ENCODE assay signal across 20 mouse cellular contexts in the genomic region with DNA sequence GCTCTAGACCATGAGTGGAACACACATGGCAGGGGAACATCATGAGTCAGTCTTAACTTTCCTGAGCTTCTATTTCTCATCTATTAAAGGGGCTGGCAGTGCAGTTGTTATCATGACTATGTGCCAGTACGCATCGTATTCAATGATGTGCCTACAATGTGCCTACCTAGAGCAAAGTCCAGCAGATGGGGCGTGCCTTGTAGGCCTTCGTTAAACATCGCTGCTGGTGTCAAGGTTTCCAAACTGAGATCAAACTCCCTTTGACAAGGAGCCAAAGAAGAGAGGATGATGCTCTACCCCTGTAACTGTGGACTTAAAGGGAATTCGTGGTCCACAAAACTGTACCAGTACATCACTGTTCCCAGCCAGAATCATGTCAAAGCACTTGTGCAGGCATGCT.
"Had no signal": no experiment of that assay in that cellular context is flagged by ENCODE, and none has a peak within 500 bp of the region (broad histone marks: within the 10 kb centered on the region; RNA-seq: fewer than 3 reads in every experiment).

No protein-coding gene starts in this region.

- DNase-seq: layer of hippocampus, postnatal 36 days; liver, embryonic 13.5 days; lung, embryonic 14.5 days; right cerebral cortex, adult 18-20 months; right cerebral cortex, postnatal 14 days; right cerebral cortex, postnatal 4 days; thymus, adult 2 months; thymus, postnatal 14 days; thymus, postnatal 4 days had no signal

- ATAC-seq: hindbrain, postnatal 0 days; inflammation-experienced regulatory T-cells, adult 6 months; intestine, postnatal 0 days; lung, postnatal 0 days; midbrain, embryonic 15.5 days had no signal

- H3K36me3 ChIP-seq: liver, embryonic 13.5 days; midbrain, embryonic 12.5 days; midbrain, embryonic 15.5 days; neural tube, embryonic 12.5 days; neural tube, embryonic 15.5 days had no signal

- H3K9me3 ChIP-seq: liver, embryonic 13.5 days; midbrain, embryonic 12.5 days; midbrain, embryonic 15.5 days; neural tube, embryonic 12.5 days; neural tube, embryonic 15.5 days had no signal

- H3K4me3 ChIP-seq: left cerebral cortex, adult 2 months; liver, embryonic 13.5 days; midbrain, embryonic 12.5 days; midbrain, embryonic 15.5 days; neural tube, embryonic 12.5 days; neural tube, embryonic 15.5 days had no signal

- H3K9ac ChIP-seq: liver, embryonic 13.5 days; lung, embryonic 14.5 days; midbrain, embryonic 12.5 days; midbrain, embryonic 15.5 days; neural tube, embryonic 12.5 days; neural tube, embryonic 15.5 days had no signal

- H3K4me2 ChIP-seq: liver, embryonic 13.5 days; lung, embryonic 14.5 days; midbrain, embryonic 12.5 days; midbrain, embryonic 15.5 days; neural tube, embryonic 12.5 days; neural tube, embryonic 15.5 days had no signal

- H3K27me3 ChIP-seq: liver, embryonic 13.5 days; midbrain, embryonic 12.5 days; midbrain, embryonic 15.5 days; neural tube, embryonic 12.5 days; neural tube, embryonic 15.5 days had no signal

- H3K4me1 ChIP-seq: liver, embryonic 13.5 days; midbrain, embryonic 12.5 days; midbrain, embryonic 15.5 days; neural tube, embryonic 12.5 days; neural tube, embryonic 15.5 days had no signal

- H3K27ac ChIP-seq: hindbrain, postnatal 0 days; left cerebral cortex, adult 2 months; liver, embryonic 13.5 days; macrophage; midbrain, embryonic 12.5 days; midbrain, embryonic 15.5 days; neural tube, embryonic 12.5 days; neural tube, embryonic 15.5 days; stomach, postnatal 0 days had no signal
